ENCODE assay signal across 21 mouse cellular contexts in the genomic region with DNA sequence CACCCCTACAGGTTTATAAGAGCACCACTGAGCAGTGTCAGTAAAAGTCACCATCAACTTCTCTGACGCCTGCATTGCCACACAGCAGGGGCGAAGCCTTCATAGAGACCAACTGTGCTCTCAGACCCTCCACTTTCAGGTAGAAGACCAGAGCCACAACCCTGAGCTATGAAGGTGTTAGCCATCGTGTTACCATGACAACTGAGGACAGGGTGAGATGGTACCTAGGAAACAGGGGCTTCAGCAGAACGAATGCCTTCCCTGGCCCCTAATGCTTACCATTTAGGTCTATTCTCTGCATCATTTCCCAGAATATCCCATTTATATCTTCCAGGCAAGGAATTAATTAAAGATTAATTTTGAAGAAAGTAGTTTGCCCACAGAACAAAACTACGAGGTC. TPM values are rescaled to one million over a fixed set of nuclear protein-coding genes. Genes with fewer than 3 reads are reported as not detected.
DNase-seq lines count a peak whose midpoint lies in the region; ATAC-seq lines count a peak whose summit lies in the region.
"Had no signal": no experiment of that assay in that cellular context is flagged by ENCODE, and none has a peak within 500 bp of the region (broad histone marks: within the 10 kb centered on the region; RNA-seq: fewer than 3 reads in every experiment).

No protein-coding gene starts in this region.

- WGBS in midbrain, embryonic 11.5 days, result 86% methylated on average over 5 of the region's 5 CpGs
- 77% methylated on average over 5 of the region's 5 CpGs for WGBS in midbrain, embryonic 15.5 days
- 81% methylated on average over 5 of the region's 5 CpGs for WGBS in embryonic facial prominence, embryonic 13.5 days
- 69% methylated on average over 5 of the region's 5 CpGs for WGBS in midbrain, embryonic 16.5 days

- 0 out of 2 replicates have a peak, but pooled peaks have one; percentile 29 for ATAC-seq in midbrain, embryonic 11.5 days (ENCODE audit: low FRiP score)
- ATAC-seq in midbrain, embryonic 15.5 days (replicated peaks), result no peak
- ATAC-seq in embryonic facial prominence, embryonic 13.5 days (ENCODE audit: insufficient number of reproducible peaks, insufficient read depth, low FRiP score, low TSS enrichment, low read depth), result 0 out of 2 replicates have a peak, but pooled peaks have one; percentile 53
- ATAC-seq in midbrain, embryonic 16.5 days, result peak; percentile 73

- H3K9me3 ChIP-seq in midbrain, embryonic 11.5 days (ENCODE audit: control insufficient read depth, low read length), result no peaks in the 10 kb centered on the region
- H3K9me3 ChIP-seq in midbrain, embryonic 15.5 days, result no peaks in the 10 kb centered on the region
- no peaks in the 10 kb centered on the region for H3K9me3 ChIP-seq in embryonic facial prominence, embryonic 13.5 days
- no peaks in the 10 kb centered on the region for H3K9me3 ChIP-seq in midbrain, embryonic 16.5 days (replicated peaks; ENCODE audit: control insufficient read depth, low read length, poor library complexity, severe bottlenecking)
- H3K9me3 ChIP-seq: liver, embryonic 12.5 days; lung, embryonic 15.5 days had no signal

- no peak overlapping the region for H3K4me3 ChIP-seq in midbrain, embryonic 11.5 days (ENCODE audit: low read depth, low read length)
- H3K4me3 ChIP-seq in midbrain, embryonic 15.5 days, result no peak overlapping the region
- H3K4me3 ChIP-seq in embryonic facial prominence, embryonic 13.5 days, result no peak overlapping the region
- H3K4me3 ChIP-seq in midbrain, embryonic 16.5 days (ENCODE audit: low read depth, low read length), result no peak overlapping the region
- H3K4me3 ChIP-seq: liver, embryonic 12.5 days; lung, embryonic 15.5 days had no signal

- peak; percentile 55 for DNase-seq in heart, adult 11 months
- no peak for DNase-seq in heart, postnatal 25 days (ENCODE audit: low spot score)
- no peak for DNase-seq in midbrain, embryonic 11.5 days (ENCODE audit: low spot score, missing footprints)
- no peak for DNase-seq in ovary, postnatal 14 days (ENCODE audit: low spot score)
- DNase-seq: adrenal gland, postnatal 25 days; cerebellum, adult 11-12 months; cerebellum, postnatal 14 days; gastrocnemius, postnatal 25 days; kidney, adult 9 months; kidney, postnatal 25 days; left cerebral cortex, postnatal 4 days; lung, postnatal 4 days; spleen, adult 18-20 months; thymus, adult 18-20 months; thymus, postnatal 4 days had no signal

- H3K27ac ChIP-seq in midbrain, embryonic 11.5 days (ENCODE audit: low read depth, low read length), result no peak overlapping the region
- H3K27ac ChIP-seq in midbrain, embryonic 15.5 days, result no peak overlapping the region
- H3K27ac ChIP-seq in embryonic facial prominence, embryonic 13.5 days, result no peak overlapping the region
- H3K27ac ChIP-seq in midbrain, embryonic 16.5 days (ENCODE audit: low read length), result no peak overlapping the region
- H3K27ac ChIP-seq: liver, embryonic 12.5 days; lung, embryonic 15.5 days had no signal

- no peaks in the 10 kb centered on the region for H3K36me3 ChIP-seq in midbrain, embryonic 11.5 days (ENCODE audit: control insufficient read depth, insufficient read depth, low read length)
- H3K36me3 ChIP-seq in midbrain, embryonic 15.5 days (replicated peaks), result no peaks in the 10 kb centered on the region
- peaks cover 7% of the 10 kb centered on the region; the same call in 1 of the 2 replicates for H3K36me3 ChIP-seq in embryonic facial prominence, embryonic 13.5 days
- H3K36me3 ChIP-seq in midbrain, embryonic 16.5 days (ENCODE audit: control insufficient read depth, insufficient read depth, low read length), result no peaks in the 10 kb centered on the region
- H3K36me3 ChIP-seq: lung, embryonic 15.5 days had no signal

- H3K9ac ChIP-seq in midbrain, embryonic 11.5 days (ENCODE audit: low read length), result no peak overlapping the region
- H3K9ac ChIP-seq in midbrain, embryonic 15.5 days, result no peak overlapping the region
- H3K9ac ChIP-seq in embryonic facial prominence, embryonic 13.5 days, result no peak overlapping the region
- no peak overlapping the region for H3K9ac ChIP-seq in midbrain, embryonic 16.5 days (ENCODE audit: low read depth, low read length)
- H3K9ac ChIP-seq: liver, embryonic 12.5 days; lung, embryonic 15.5 days had no signal

- H3K27me3 ChIP-seq in midbrain, embryonic 11.5 days (ENCODE audit: control insufficient read depth, insufficient read depth, low read length), result no peaks in the 10 kb centered on the region
- H3K27me3 ChIP-seq in midbrain, embryonic 15.5 days (replicated peaks), result no peaks in the 10 kb centered on the region
- H3K27me3 ChIP-seq in embryonic facial prominence, embryonic 13.5 days, result no peaks in the 10 kb centered on the region
- no peaks in the 10 kb centered on the region for H3K27me3 ChIP-seq in midbrain, embryonic 16.5 days (ENCODE audit: control insufficient read depth, insufficient read depth, low read depth, low read length)
- H3K27me3 ChIP-seq: CH12.LX; liver, embryonic 12.5 days; lung, embryonic 15.5 days had no signal

- intact Hi-C loops in heart, postnatal 25 days (cut with DNase I), result loop anchor here (5.0 to 10.0 kb wide), 3 partner anchors 118 to 456 kb away; partner anchors contain the start of genes Cnn3 and Rwdd3

- H3K4me2 ChIP-seq in midbrain, embryonic 11.5 days, result no peak overlapping the region
- no peak overlapping the region for H3K4me2 ChIP-seq in midbrain, embryonic 15.5 days
- no peak overlapping the region for H3K4me2 ChIP-seq in embryonic facial prominence, embryonic 13.5 days
- no peak overlapping the region for H3K4me2 ChIP-seq in midbrain, embryonic 16.5 days (ENCODE audit: low read length)
- H3K4me2 ChIP-seq: liver, embryonic 12.5 days; lung, embryonic 15.5 days had no signal

- no peaks in the 10 kb centered on the region; the same call in 1 of the 2 replicates for H3K4me1 ChIP-seq in midbrain, embryonic 11.5 days (ENCODE audit: control insufficient read depth, insufficient read depth, low read length)
- 0 out of 2 replicates have a peak, but pooled peaks cover 4% of the 10 kb centered on the region for H3K4me1 ChIP-seq in midbrain, embryonic 15.5 days
- 0 out of 2 replicates have a peak, but pooled peaks cover 7% of the 10 kb centered on the region for H3K4me1 ChIP-seq in embryonic facial prominence, embryonic 13.5 days
- peaks cover 5% of the 10 kb centered on the region for H3K4me1 ChIP-seq in midbrain, embryonic 16.5 days (ENCODE audit: control insufficient read depth, insufficient read depth, low read length)
- H3K4me1 ChIP-seq: lung, embryonic 15.5 days had no signal

RNA-seq across cellular contexts. Expression of gene Alg14, which starts 17.4 kb away (rescaled TPM):
- 10 to 100 TPM in 1 of 2 experiments, 1 to 10 TPM in 1; 9.9 to 15.9 TPM for total RNA-seq in heart, postnatal 25 days (2021)
- 37.6 and 38.0 TPM in 2 replicates for polyA plus RNA-seq in midbrain, embryonic 11.5 days (2014; fragmentation: Nextera tagmentation; extraction: Ambion mirVana)
- 33.3 and 38.2 TPM in 2 replicates for polyA plus RNA-seq in midbrain, embryonic 15.5 days (2015; fragmentation: Nextera tagmentation; extraction: Ambion mirVana)
- polyA plus RNA-seq in embryonic facial prominence, embryonic 13.5 days (2015; fragmentation: Nextera tagmentation; extraction: Ambion mirVana), result 37.0 and 44.5 TPM in 2 replicates
- polyA plus RNA-seq in midbrain, embryonic 16.5 days (2015; fragmentation: Nextera tagmentation; extraction: Ambion mirVana), result 36.9 and 39.2 TPM in 2 replicates

RNA-seq across cellular contexts. Expression of gene Tmem56, which starts 26.0 kb away (rescaled TPM):
- total RNA-seq in heart, postnatal 25 days (2021), result 1 to 10 TPM in 1 of 2 experiments, under 1 TPM in 1; 0.57 to 1.4 TPM
- 1.2 and 1.5 TPM in 2 replicates for polyA plus RNA-seq in midbrain, embryonic 11.5 days (2014; fragmentation: Nextera tagmentation; extraction: Ambion mirVana)
- polyA plus RNA-seq in midbrain, embryonic 15.5 days (2015; fragmentation: Nextera tagmentation; extraction: Ambion mirVana), result 2.2 and 3.0 TPM in 2 replicates
- 0.74 and 0.99 TPM in 2 replicates for polyA plus RNA-seq in embryonic facial prominence, embryonic 13.5 days (2015; fragmentation: Nextera tagmentation; extraction: Ambion mirVana)
- 3.4 and 3.8 TPM in 2 replicates for polyA plus RNA-seq in midbrain, embryonic 16.5 days (2015; fragmentation: Nextera tagmentation; extraction: Ambion mirVana)
- total RNA-seq: CH12.LX had no signal
